Mouse (Mus musculus) heart, embryonic 11.5 days (tissue): ENCODE measurements at regions not wholly inside any gene's neighbourhood (a gene's known extent, or its start where the extent isn't known, plus 50 kb on each side); places are given as distances from the start of the nearest gene placed in this dataset.

Experiments used
- ATAC-seq: fragments of 200-750 bp; cut with Nextera tagmentation; replicated peaks from 2 replicates; pipeline ENCODE4 v1.8.0; 2017; ENCODE audit warnings: moderate library complexity; ENCODE audit not compliant: insufficient number of reproducible peaks, low FRiP score, low TSS enrichment
- H3K27ac ChIP-seq: fragments of 300-500 bp; sonication (generic); 2 replicates; pipeline ENCODE4 v1.5.1; 2014; ENCODE audit warnings: mild to moderate bottlenecking, low read depth, low read length
- H3K27me3 ChIP-seq: fragments of 300-500 bp; sonication (generic); 2 replicates; pipeline ENCODE4 v1.6.1; 2014; ENCODE audit warnings: mild to moderate bottlenecking, low read length, mixed read lengths; ENCODE audit not compliant: control insufficient read depth, insufficient read depth
- H3K36me3 ChIP-seq: fragments of 300-500 bp; sonication (generic); 2 replicates; pipeline ENCODE4 v1.6.1; 2014; ENCODE audit warnings: mild to moderate bottlenecking, low read length, moderate library complexity, mixed read lengths; ENCODE audit not compliant: control insufficient read depth, insufficient read depth
- H3K4me1 ChIP-seq: fragments of 300-500 bp; sonication (generic); 2 replicates; pipeline ENCODE4 v1.6.1; 2014; ENCODE audit warnings: low read length; ENCODE audit not compliant: control insufficient read depth, insufficient read depth
- H3K4me2 ChIP-seq: fragments of 300-500 bp; sonication (generic); 2 replicates; pipeline ENCODE4 v1.6.1; 2014; ENCODE audit warnings: mild to moderate bottlenecking, moderate library complexity
- H3K4me3 ChIP-seq: fragments of 300-500 bp; sonication (generic); 2 replicates; pipeline ENCODE4 v1.5.1; 2014; ENCODE audit warnings: low read depth, low read length
- H3K9ac ChIP-seq: fragments of 300-500 bp; sonication (generic); 2 replicates; pipeline ENCODE4 v1.6.1; 2014; ENCODE audit warnings: mild to moderate bottlenecking, low read depth, low read length, moderate library complexity
- H3K9me3 ChIP-seq: fragments of 300-500 bp; sonication (generic); replicated peaks from 2 replicates; pipeline ENCODE4 v1.6.1; 2016; ENCODE audit warnings: low read length; ENCODE audit not compliant: control insufficient read depth
- WGBS: fragments of 180-500 bp; shearing (Covaris S2); extraction: QIAGEN DNeasy Blood & Tissue Kit; methylation state at CpG from one replicate; pipeline ENCODE4 v1.1.7; 2014; ENCODE audit not compliant: insufficient replicate concordance; 5-methylcytosine and 5-hydroxymethylcytosine counted together

GRCm38 (mm10) chr1:73227246-73227645 is 211.5 kb upstream of the Tnp1 start:
- WGBS: 87% methylated on average over 8 of the region's 8 CpGs
- H3K27ac ChIP-seq: no peak overlapping the region
- ATAC-seq: no peak

DNA sequence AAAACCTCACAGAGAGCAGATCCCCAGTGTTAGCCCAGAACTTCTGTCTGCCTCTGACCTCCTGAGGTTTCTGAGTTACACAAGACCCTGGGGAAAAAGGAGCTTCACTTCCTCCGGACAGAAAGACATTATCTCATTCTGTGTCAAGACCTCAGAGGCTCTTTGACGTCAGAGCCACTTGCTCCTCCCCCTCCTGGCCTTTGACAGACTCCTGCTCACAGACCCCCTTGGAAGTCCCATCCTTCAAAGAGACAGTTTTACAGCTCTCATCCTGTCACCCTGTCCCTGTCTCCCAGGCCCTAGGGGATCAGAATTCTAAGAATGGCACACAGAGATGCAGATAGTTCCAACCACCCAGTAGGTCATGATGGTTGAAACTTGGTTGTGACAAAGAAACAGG is 206.2 kb upstream of the Tnp1 start:
- H3K9ac ChIP-seq: no peak overlapping the region
- no peak overlapping the region for H3K27ac ChIP-seq
- no peaks in the 10 kb centered on the region for H3K27me3 ChIP-seq
- no peak for ATAC-seq
- 11% methylated on average over 2 of the region's 2 CpGs for WGBS
- no peaks in the 10 kb centered on the region for H3K9me3 ChIP-seq
- H3K4me3 ChIP-seq: no peak overlapping the region
- H3K36me3 ChIP-seq: no peaks in the 10 kb centered on the region
- no peaks in the 10 kb centered on the region for H3K4me1 ChIP-seq
- no peak overlapping the region for H3K4me2 ChIP-seq

More at GRCm38 (mm10) chr1:73227246-73227645, 211.5 kb upstream of the Tnp1 start:
- Histone ChIP-seq H3K9ac (no peak overlapping the region), H3K36me3 (no peaks in the 10 kb centered on the region), H3K27me3 (no peaks in the 10 kb centered on the region), H3K9me3 (no peaks in the 10 kb centered on the region), H3K4me1 (no peaks in the 10 kb centered on the region), H3K4me2 (no peak overlapping the region), H3K4me3 (no peak overlapping the region)

DNA sequence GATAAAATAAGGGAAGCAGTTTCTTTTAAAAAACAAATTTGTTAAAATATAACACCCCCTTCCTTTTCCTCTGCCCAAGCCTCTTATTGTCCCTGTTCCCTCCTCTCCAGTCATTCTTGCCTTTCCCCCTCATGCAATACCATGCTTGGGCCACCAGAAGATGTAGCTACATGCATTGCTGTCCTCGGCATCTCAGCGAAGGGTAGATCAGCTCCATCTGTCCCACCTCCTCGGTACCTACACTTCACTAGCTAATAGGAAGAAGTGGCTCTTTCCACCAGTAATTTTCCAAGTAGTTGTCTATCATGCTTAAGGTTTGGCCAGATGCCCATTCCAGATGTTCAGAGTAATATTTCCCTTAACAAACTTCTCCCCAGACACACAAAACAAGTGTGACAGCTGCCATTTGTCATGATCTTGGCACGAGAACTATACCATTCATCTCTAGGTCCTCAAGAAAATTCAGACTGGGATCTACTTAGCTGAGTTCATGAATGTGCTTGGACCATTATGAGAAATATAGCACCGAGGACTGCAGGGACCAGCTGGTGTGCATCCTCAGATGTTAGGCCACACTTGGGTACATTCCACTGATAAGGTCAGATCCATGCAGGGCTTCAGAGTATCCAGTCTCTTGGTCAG is 198.7 kb upstream of the Tnp1 start:
- no peaks in the 10 kb centered on the region for H3K36me3 ChIP-seq
- H3K9me3 ChIP-seq: no peaks in the 10 kb centered on the region
- H3K9ac ChIP-seq: no peak overlapping the region
- H3K27ac ChIP-seq: no peak overlapping the region
- H3K4me1 ChIP-seq: no peaks in the 10 kb centered on the region
- H3K27me3 ChIP-seq: no peaks in the 10 kb centered on the region
- no peak overlapping the region for H3K4me2 ChIP-seq
- no peak for ATAC-seq
- no peak overlapping the region for H3K4me3 ChIP-seq
- 71% methylated on average over 5 of the region's 5 CpGs for WGBS

- no peak overlapping the region for H3K4me2 ChIP-seq
- H3K27me3 ChIP-seq: no peaks in the 10 kb centered on the region
- no peak overlapping the region for H3K9ac ChIP-seq
- no peaks in the 10 kb centered on the region for H3K9me3 ChIP-seq
- H3K27ac ChIP-seq: no peak overlapping the region
- no peaks in the 10 kb centered on the region for H3K36me3 ChIP-seq
- 31% methylated on average over 8 of the region's 8 CpGs for WGBS
- no peak overlapping the region for H3K4me3 ChIP-seq
- no peaks in the 10 kb centered on the region for H3K4me1 ChIP-seq
- ATAC-seq: no peak
These were observed 191.7 kb upstream of the Tnp1 start for GRCm38 (mm10) chr1:73207421-73207820.

DNA sequence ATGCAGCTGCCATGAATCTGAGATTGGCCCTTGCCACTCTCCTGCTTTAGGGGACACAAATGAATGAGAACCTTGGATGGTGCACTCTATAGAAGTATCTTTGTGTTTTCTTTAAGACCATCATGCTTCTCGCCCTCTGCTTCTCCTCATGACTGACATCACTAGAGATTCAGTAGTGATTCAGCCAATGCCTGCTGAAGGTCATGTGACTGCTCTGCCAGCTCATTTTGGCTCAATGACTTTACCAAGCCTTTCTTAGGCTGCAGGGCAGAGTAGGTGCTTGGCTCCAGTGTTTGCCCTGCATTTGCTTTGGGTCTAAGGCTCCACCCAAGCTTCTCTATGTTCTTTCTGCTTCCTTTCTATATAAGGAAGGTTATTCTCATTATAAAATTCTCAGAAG is 190.1 kb upstream of the Tnp1 start:
- no peak for ATAC-seq
- Histone ChIP-seq H3K9ac (no peak overlapping the region), H3K4me3 (no peak overlapping the region), H3K36me3 (no peaks in the 10 kb centered on the region), H3K27me3 (no peaks in the 10 kb centered on the region), H3K4me1 (no peaks in the 10 kb centered on the region), H3K27ac (no peak overlapping the region), H3K4me2 (no peak overlapping the region), H3K9me3 (no peaks in the 10 kb centered on the region)
- 73% methylated on average over 1 of the region's 1 CpGs for WGBS

GRCm38 (mm10) chr1:73200112-73200511 is 184.4 kb upstream of the Tnp1 start:
- Histone ChIP-seq H3K4me3 (no peak overlapping the region), H3K27me3 (no peaks in the 10 kb centered on the region), H3K36me3 (no peaks in the 10 kb centered on the region), H3K27ac (peak overlapping the region; percentile 47; the same call in 1 of the 2 replicates), H3K4me2 (no peak overlapping the region), H3K9ac (no peak overlapping the region), H3K4me1 (0 out of 2 replicates have a peak, but pooled peaks cover 2% of the 10 kb centered on the region), H3K9me3 (no peaks in the 10 kb centered on the region)
- WGBS: 29% methylated on average over 2 of the region's 2 CpGs
- peak; percentile 61; the same call in 1 of the 2 replicates for ATAC-seq

DNA sequence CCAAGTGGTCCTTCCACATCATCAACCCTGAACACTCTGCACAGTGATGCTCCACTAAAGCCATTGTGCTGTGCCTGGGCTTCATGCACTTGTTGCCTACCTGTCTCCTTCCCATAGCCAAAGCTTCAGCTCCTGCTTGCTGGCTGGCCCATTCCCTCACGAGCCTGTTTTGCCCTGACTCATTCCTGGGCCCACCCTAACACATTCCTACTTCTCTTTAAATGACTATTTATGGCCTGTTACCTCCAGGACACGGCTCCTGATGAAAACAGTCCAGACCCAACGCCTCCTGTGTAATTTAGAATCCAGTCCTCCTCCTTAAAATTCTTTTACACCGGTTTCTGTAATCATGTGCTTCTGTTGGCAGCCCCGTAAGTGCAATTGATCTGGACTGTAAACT is 175.1 kb upstream of the Tnp1 start:
- no peak for ATAC-seq
- H3K27me3 ChIP-seq: no peaks in the 10 kb centered on the region
- H3K27ac ChIP-seq: no peak overlapping the region
- no peaks in the 10 kb centered on the region for H3K4me1 ChIP-seq
- no peak overlapping the region for H3K4me2 ChIP-seq
- 40% methylated on average over 5 of the region's 5 CpGs for WGBS
- no peaks in the 10 kb centered on the region for H3K36me3 ChIP-seq
- no peak overlapping the region for H3K9ac ChIP-seq
- no peak overlapping the region for H3K4me3 ChIP-seq
- no peaks in the 10 kb centered on the region for H3K9me3 ChIP-seq

GRCm38 (mm10) chr1:73188796-73189195 is 173.1 kb upstream of the Tnp1 start:
- no peaks in the 10 kb centered on the region for H3K9me3 ChIP-seq
- 54% methylated on average over 2 of the region's 2 CpGs for WGBS
- H3K4me1 ChIP-seq: no peaks in the 10 kb centered on the region
- no peak for ATAC-seq
- H3K4me2 ChIP-seq: no peak overlapping the region
- peak overlapping the region; percentile 42; the same call in 1 of the 2 replicates for H3K27ac ChIP-seq
- H3K4me3 ChIP-seq: no peak overlapping the region
- no peaks in the 10 kb centered on the region for H3K36me3 ChIP-seq
- H3K27me3 ChIP-seq: no peaks in the 10 kb centered on the region
- no peak overlapping the region for H3K9ac ChIP-seq

DNA sequence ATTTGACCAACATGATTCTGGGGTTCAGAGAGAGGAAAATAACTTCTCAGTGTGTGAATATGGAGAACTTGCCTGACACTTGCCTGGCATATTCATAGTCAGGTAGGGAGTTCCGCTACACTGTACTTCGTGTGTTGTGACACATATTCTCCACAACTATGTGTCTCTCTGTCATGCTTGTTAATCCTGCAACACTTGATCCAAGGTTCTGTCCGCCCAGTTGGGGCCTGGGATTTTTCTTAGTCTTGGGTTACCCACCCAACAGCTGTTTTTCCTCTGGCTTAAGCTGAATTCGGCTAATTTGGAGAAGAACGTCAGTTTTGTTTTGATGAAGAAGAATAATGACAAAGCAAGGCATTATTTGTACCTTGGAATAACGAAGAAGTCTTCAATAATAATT is 168.8 kb upstream of the Tnp1 start:
- no peaks in the 10 kb centered on the region for H3K4me1 ChIP-seq
- no peaks in the 10 kb centered on the region for H3K9me3 ChIP-seq
- WGBS: 79% methylated on average over 6 of the region's 6 CpGs
- no peak overlapping the region for H3K4me3 ChIP-seq
- H3K4me2 ChIP-seq: no peak overlapping the region
- no peaks in the 10 kb centered on the region for H3K36me3 ChIP-seq
- H3K27ac ChIP-seq: no peak overlapping the region
- H3K9ac ChIP-seq: no peak overlapping the region
- H3K27me3 ChIP-seq: no peaks in the 10 kb centered on the region
- ATAC-seq: no peak
